Mouse (Mus musculus) CH12.LX (cell line): ENCODE data around the gene Baz2b.

Experiments used
- CHD1 ChIP-seq: IDR thresholded peaks from 2 replicates; pipeline ENCODE4 v1.6.1; 2012; ENCODE audit warnings: low read depth, low read length, improper control_type of control experiment, inconsistent platforms
- CTCF ChIP-seq, 2 experiments: IDR thresholded peaks in 1 of 2; conservative IDR thresholded peaks in 1 of 2; 2 replicates each; pipeline ENCODE4 v1.5.1; 2011 to 2012; ENCODE audit warnings: low read depth in 2 of 2, low read length in 2 of 2, improper control_type of control experiment in 1 of 2, inconsistent platforms in 1 of 2, mild to moderate bottlenecking in 1 of 2, moderate library complexity in 1 of 2
- E2F4 ChIP-seq: IDR thresholded peaks from 2 replicates; pipeline ENCODE4 v1.6.1; 2011; ENCODE audit warnings: low read depth, low read length, improper control_type of control experiment; ENCODE audit not compliant: insufficient replicate concordance
- ELF1 ChIP-seq: IDR thresholded peaks from 2 replicates; pipeline ENCODE4 v1.6.1; 2014; ENCODE audit warnings: low read depth, mild to moderate bottlenecking, inconsistent platforms, low read length, improper control_type of control experiment
- EP300 ChIP-seq: IDR thresholded peaks from 2 replicates; pipeline ENCODE4 v1.6.1; 2011; ENCODE audit warnings: low read length, improper control_type of control experiment
- HCFC1 ChIP-seq: IDR thresholded peaks from 2 replicates; pipeline ENCODE4 v1.6.1; 2012; ENCODE audit warnings: low read depth, mild to moderate bottlenecking, inconsistent platforms, low read length, improper control_type of control experiment
- MYC ChIP-seq: IDR thresholded peaks from 2 replicates; pipeline ENCODE4 v1.6.1; 2011; ENCODE audit warnings: low read depth, mild to moderate bottlenecking, improper control_type of control experiment, low read length
- POLR2A ChIP-seq: IDR thresholded peaks from 2 replicates; pipeline ENCODE4 v1.6.1; 2011; ENCODE audit warnings: low read depth, mild to moderate bottlenecking, improper control_type of control experiment, low read length
- SIN3A ChIP-seq: IDR thresholded peaks from 2 replicates; pipeline ENCODE4 v1.6.1; 2012; ENCODE audit warnings: low read length, improper control_type of control experiment, inconsistent platforms
- USF1 ChIP-seq: IDR thresholded peaks from 2 replicates; pipeline ENCODE4 v1.6.1; 2014; ENCODE audit warnings: low read depth, mild to moderate bottlenecking, inconsistent platforms, low read length, improper control_type of control experiment
- USF2 ChIP-seq: conservative IDR thresholded peaks from 2 replicates; pipeline ENCODE4 v1.6.1; 2011; ENCODE audit warnings: low read depth, low read length, improper control_type of control experiment

- no peak for TF ChIP-seq POLR2A
- TF ChIP-seq SIN3A, result no peak
- TF ChIP-seq EP300, result no peak
- TF ChIP-seq E2F4, result no peak
- TF ChIP-seq CTCF (conservative IDR thresholded peaks at IDR 0.05 in 1 of 2, IDR thresholded peaks at IDR 0.05 in 1 of 2; ENCODE audit: low read depth in 2 of 2, low read length in 2 of 2), result no peak
- TF ChIP-seq CHD1, result no peak
- TF ChIP-seq ELF1, result no peak
- no peak for TF ChIP-seq MYC
- no peak for TF ChIP-seq USF1
- no peak for TF ChIP-seq HCFC1
- TF ChIP-seq USF2, result no peak
These were observed 93.6 kb downstream of the Baz2b start for GRCm38 (mm10) chr2:60115891-60116554.
